Mouse (Mus musculus) brain, embryonic 14.5 days (tissue): Measurements from ENCODE around the gene Cdh20. TPM values are rescaled to one million over a fixed set of nuclear protein-coding genes. Genes with fewer than 3 reads are reported as not detected.

ENCODE experiments used
- DNase-seq: peaks from one replicate; pipeline ENCODE4 v3.0.0-alpha.2; 2011; ENCODE audit warnings: low read depth
- CTCF ChIP-seq: fragments of 200-500 bp; IDR thresholded peaks from 2 replicates; pipeline ENCODE4 v1.5.1; 2012; ENCODE audit warnings: inconsistent platforms, mild to moderate bottlenecking, moderate library complexity, borderline replicate concordance; ENCODE audit not compliant: insufficient read depth, insufficient read length; ENCODE audit errors: extremely low read depth
- POLR2A ChIP-seq: fragments of 200-500 bp; IDR thresholded peaks from 2 replicates; pipeline ENCODE4 v1.6.1; 2012; ENCODE audit warnings: mild to moderate bottlenecking, inconsistent platforms, borderline replicate concordance; ENCODE audit not compliant: poor library complexity, insufficient read depth, insufficient read length, severe bottlenecking; ENCODE audit errors: extremely low read depth
- polyA plus RNA-seq: library from polyadenylated mRNA; depleted of rRNA; stranded (reverse); fragments of >200 nt; gene quantifications from 2 replicates; pipeline ENCODE4 v1.2.3, GENCODE M21; 2012

Cdh20 gene
- polyA plus RNA-seq, 1 experiment, result 5.6 TPM

DNA sequence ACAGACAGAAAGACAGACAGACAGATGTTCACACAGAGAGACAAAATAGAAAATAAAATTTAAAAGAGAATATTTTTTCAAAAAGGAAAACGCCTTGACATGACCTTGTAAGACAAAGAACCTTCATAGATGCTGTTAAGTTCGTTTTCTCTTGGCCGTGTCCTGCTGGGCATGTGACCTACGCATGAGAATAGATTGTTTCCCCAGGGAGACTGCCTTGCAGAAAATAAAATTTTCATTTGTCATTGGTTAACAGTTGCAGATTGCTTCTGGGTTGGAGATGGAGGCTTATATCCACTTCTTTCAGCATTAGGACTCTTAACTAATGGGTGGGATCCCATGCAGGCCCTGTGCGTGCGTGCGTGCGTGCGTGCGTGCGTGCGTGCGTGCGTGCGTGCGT, 219.2 kb downstream of the Cdh20 start:
- DNase-seq, result no peak
- TF ChIP-seq POLR2A, result no peak
- no peak for TF ChIP-seq CTCF

GRCm38 (mm10) chr1:104992441-104992840, 224.1 kb downstream of the Cdh20 start:
- no peak for TF ChIP-seq CTCF
- no peak for TF ChIP-seq POLR2A
- no peak for DNase-seq

DNA sequence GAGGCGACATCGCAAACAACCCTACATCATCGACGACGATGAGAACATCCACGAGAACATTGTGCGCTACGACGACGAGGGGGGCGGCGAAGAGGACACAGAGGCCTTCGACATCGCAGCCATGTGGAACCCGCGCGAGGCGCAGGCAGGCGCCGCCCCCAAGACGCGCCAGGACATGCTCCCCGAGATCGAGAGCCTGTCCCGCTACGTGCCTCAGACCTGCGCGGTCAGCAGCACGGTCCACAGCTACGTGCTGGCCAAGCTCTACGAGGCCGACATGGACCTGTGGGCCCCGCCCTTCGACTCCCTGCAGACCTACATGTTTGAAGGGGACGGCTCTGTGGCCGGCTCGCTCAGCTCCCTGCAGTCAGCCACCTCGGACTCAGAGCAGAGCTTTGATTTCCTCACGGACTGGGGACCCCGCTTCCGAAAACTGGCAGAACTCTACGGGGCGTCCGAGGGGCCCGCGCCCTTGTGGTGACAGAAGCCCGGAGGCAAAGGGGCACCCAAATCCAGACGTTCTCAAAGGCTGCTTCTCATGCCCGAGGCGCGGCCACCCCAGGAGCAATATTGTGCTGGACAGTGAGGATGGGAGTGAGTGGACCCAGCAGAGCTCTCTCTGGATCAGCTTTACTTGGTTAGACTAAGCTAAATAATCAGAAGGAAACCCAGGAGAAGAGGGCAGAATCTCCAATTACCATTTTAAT, 225.7 kb downstream of the Cdh20 start:
- no peak for TF ChIP-seq POLR2A
- TF ChIP-seq CTCF, result no peak
- peak; percentile 63 for DNase-seq

DNA sequence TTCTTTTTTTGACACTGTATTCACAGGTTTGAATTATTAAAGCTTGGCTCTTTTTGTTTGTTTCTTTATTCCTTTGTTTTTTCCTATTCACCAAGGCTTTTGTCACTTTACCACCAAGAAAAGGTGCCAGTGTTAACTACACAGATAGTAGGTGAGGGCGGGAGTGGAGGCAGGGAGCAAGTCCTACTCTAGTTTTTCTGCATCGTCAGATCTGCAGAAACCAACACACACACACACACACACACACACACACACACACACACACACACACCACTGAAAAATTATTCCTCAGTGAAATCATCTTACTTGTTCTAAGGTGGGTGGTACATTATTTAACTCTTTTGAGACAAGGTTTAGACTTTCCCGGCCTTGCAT, 226.3 kb downstream of the Cdh20 start:
- no peak for DNase-seq
- TF ChIP-seq CTCF (no peak), POLR2A (no peak)

DNA sequence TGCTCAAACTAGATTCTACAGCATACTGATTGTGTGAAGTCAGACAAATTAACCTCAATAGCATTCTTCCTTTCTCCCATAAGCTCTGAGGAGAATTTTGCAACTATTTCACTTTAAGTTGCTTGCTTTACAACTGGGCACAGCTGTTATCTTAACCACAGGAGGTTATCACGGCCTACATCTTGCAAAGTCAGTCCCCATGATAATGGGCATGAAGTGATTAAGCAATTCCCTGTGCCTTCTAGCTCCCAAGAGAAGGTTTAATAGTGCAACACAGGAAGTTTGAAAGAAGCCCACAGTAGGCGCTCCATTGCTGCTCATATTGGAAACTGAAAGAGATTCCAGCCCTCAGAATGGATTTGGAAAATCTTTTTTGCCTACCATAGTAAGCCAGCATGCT, 229.5 kb downstream of the Cdh20 start:
- TF ChIP-seq POLR2A (no peak), CTCF (no peak)
- no peak for DNase-seq

DNA sequence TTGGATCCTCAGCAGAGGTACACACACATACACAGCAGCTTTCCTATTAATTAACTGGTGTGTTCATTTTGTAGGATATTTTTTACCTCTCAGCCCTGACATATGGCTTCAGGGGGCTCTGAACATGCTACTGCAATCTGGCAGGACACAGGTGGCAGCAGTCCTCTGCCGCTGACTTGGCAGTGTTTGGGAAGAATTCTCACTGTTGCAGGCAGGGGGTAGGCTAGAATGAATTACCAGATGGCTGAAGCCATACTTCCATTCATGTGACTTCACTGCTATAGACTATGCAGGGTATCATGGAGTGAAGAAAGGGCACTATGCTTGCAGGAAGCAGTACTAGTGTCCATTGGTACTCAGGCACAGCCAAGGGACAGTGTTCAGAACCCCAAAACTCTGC, 233.8 kb downstream of the Cdh20 start:
- DNase-seq, result peak; percentile 71
- TF ChIP-seq CTCF, result no peak
- TF ChIP-seq POLR2A, result no peak

DNA sequence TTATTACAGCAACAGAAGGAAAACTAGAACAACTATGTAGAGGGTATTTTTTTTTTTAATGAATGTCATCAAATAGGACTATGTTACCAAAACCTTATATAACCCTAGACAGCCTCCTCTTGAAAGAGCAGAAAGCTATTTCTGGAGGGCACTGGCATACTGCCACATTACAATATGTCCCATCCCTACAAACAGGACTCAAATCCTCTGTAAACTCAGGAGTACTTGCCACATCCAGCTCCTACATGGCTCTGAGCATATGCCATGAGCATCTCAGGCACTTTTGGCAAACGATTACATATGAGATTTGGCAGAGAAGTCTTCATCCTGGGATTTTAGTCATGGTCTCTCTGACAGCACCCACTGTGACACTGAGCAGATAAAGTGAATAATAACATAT, 235.5 kb downstream of the Cdh20 start:
- no peak for DNase-seq
- TF ChIP-seq CTCF, result no peak
- TF ChIP-seq POLR2A, result no peak

DNA sequence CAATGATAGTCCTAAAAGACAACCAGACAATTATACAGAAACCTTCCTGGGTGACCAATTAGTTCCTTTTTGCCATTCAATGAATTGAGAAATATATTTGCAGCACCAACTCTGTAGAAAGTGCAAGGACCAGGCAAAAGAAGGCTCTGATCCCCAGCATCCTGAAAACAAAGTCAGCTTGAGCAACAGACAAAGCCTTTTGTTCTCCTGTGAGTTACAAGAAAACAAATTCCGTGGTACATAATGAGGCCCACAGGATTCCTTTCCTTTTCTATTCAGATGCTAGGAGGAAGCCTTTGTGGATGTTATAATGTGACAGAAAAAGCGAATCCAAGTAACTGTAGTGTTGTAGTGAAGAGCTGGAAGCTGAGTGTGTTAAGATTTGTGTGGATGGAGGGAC, 244.3 kb downstream of the Cdh20 start:
- no peak for DNase-seq
- TF ChIP-seq CTCF (no peak), POLR2A (no peak)

DNA sequence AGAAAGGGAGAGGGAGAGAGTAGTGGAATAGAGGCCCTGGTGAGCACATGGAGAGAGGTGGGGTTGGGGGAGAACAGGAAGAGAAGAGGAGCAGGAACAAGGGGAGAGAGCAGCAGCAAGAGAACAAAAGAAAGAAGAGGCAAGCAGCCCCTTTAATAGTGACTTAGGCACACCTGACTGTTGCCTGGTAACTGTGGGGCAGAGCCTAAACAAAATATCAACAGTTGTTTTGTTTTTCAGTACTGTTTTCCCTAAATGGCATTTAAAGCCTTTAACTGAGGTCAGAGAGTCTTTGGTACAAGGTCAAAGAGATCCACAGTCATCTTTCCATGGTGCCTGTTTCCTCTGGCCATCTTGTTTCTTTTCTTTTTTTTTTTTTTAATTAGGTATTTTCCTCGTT, 245.0 kb downstream of the Cdh20 start:
- TF ChIP-seq CTCF (no peak), POLR2A (no peak)
- DNase-seq, result no peak

GRCm38 (mm10) chr1:105041668-105042067, 273.3 kb downstream of the Cdh20 start:
- TF ChIP-seq POLR2A (no peak), CTCF (no peak)
- DNase-seq, result no peak
